Mouse (Mus musculus): ENCODE data around the gene Igsf3. TPM values are rescaled to one million over a fixed set of nuclear protein-coding genes. Genes with fewer than 3 reads are reported as not detected.
"Not testable (repeated sequence)": the region's sequence is repeated elsewhere in the genome, so short reads cannot be mapped to it uniquely, and the experiment has no call there.

Gene Igsf3
- total and polyA plus RNA-seq, 2 experiments from 2014 or later: 84.2 to 102 TPM

DNA sequence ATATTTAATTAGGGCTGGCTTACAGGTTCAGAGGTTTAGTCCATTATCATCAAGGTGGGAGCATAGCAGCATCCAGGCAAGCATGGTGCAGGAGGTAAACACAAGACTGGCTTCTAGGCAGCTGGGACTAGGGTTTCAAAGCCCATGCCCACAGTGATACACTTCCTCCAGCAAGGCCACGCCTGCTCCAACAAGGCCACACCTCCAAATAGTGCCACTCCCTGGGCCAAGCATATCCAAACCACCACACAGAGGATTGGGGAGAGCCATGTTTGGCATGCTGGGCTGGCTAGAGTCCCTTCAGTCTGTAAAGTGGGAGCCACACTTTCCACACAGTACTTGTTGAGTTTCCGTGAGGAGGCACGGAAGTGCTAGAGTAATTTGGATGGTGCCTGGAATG, 34.7 kb downstream of the Igsf3 start:
- H3K4me3 ChIP-seq (ENCODE audit: low read depth, low read length): no peak overlapping the region
- H3K4me2 ChIP-seq (ENCODE audit: low read depth, low read length, poor library complexity, severe bottlenecking): no peak overlapping the region
- no peak overlapping the region for H3K27ac ChIP-seq (ENCODE audit: low read depth, low read length)
- no peak overlapping the region for H3K9ac ChIP-seq (replicated peaks; ENCODE audit: low read length, poor library complexity, severe bottlenecking)
- H3K9me3 ChIP-seq (ENCODE audit: low read length): no peaks in the 10 kb centered on the region
- no peaks in the 10 kb centered on the region for H3K27me3 ChIP-seq (ENCODE audit: insufficient read depth, low read length)
- H3K4me1 ChIP-seq (ENCODE audit: insufficient read depth, low read length): peaks cover 11% of the 10 kb centered on the region
- TF ChIP-seq CTCF (IDR thresholded peaks at IDR 0.05): no peak
- no peak for DNase-seq (ENCODE audit: low spot score)
- H3K36me3 ChIP-seq (ENCODE audit: insufficient read depth, low read length): no peaks in the 10 kb centered on the region
- ATAC-seq (ENCODE audit: low FRiP score): no peak
- 91% methylated on average over 3 of the region's 3 CpGs for WGBS

DNA sequence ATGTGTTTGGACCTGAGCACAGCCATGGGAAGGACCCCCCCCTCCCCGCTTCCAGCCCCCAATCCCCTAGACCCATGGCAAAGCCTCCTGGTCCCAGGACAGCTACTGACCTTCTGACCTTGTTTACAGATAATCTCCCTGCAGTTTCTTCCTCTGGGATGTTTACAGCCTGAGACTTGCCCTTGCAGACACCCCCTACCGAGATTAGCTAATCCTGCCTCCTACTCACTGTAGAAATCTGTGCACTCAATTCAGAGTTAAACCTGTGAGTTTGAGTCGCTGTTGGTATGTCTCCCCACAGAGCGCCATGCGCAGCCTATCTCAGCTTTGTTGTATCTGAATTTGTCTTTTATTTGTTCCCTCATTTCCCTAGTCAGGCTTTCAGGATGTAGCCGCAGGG, 35.2 kb downstream of the Igsf3 start:
- 70% methylated on average over 6 of the region's 6 CpGs for WGBS
- no peaks in the 10 kb centered on the region for H3K27me3 ChIP-seq (ENCODE audit: insufficient read depth, low read length)
- no peak for TF ChIP-seq CTCF (IDR thresholded peaks at IDR 0.05)
- H3K4me2 ChIP-seq (ENCODE audit: low read depth, low read length, poor library complexity, severe bottlenecking): no peak overlapping the region
- ATAC-seq (ENCODE audit: low FRiP score) (no peak), DNase-seq (ENCODE audit: low spot score) (no peak)
- H3K4me3 ChIP-seq (ENCODE audit: low read depth, low read length): no peak overlapping the region
- H3K4me1 ChIP-seq (ENCODE audit: insufficient read depth, low read length): peaks cover 11% of the 10 kb centered on the region
- H3K9me3 ChIP-seq (ENCODE audit: low read length): no peaks in the 10 kb centered on the region
- H3K9ac ChIP-seq (replicated peaks; ENCODE audit: low read length, poor library complexity, severe bottlenecking): no peak overlapping the region
- no peak overlapping the region for H3K27ac ChIP-seq (ENCODE audit: low read depth, low read length)
- no peaks in the 10 kb centered on the region for H3K36me3 ChIP-seq (ENCODE audit: insufficient read depth, low read length)

DNA sequence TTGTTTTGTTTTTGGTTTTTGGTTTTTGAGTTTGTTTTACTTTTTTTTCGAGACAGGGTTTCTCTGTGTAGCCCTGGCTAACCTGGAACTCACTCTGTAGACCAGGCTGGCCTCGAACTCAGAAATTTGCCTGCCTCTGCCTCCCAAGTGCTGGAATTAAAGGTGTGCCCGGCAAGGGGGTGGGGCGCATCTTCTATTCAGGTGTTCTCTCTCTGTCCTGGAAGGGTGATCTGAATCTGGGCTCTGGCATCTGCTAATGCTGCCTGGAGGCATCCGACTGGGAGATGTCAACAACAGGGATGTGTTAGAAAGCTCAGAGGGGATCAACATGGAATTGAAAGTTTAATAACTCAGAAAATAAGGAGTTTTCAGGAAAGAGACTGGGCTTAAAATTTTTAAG, 36.1 kb downstream of the Igsf3 start:
- not testable (repeated sequence) for H3K9me3 ChIP-seq (ENCODE audit: low read length); H3K27me3 ChIP-seq (ENCODE audit: insufficient read depth, low read length); H3K4me3 ChIP-seq (ENCODE audit: low read depth, low read length); H3K36me3 ChIP-seq (ENCODE audit: insufficient read depth, low read length); H3K27ac ChIP-seq (ENCODE audit: low read depth, low read length); H3K4me2 ChIP-seq (ENCODE audit: low read depth, low read length, poor library complexity, severe bottlenecking); H3K9ac ChIP-seq (replicated peaks; ENCODE audit: low read length, poor library complexity, severe bottlenecking); DNase-seq (ENCODE audit: low spot score); ATAC-seq (ENCODE audit: low FRiP score)
- peaks cover 11% of the 10 kb centered on the region for H3K4me1 ChIP-seq (ENCODE audit: insufficient read depth, low read length)
- WGBS: 91% methylated on average over 5 of the region's 5 CpGs

DNA sequence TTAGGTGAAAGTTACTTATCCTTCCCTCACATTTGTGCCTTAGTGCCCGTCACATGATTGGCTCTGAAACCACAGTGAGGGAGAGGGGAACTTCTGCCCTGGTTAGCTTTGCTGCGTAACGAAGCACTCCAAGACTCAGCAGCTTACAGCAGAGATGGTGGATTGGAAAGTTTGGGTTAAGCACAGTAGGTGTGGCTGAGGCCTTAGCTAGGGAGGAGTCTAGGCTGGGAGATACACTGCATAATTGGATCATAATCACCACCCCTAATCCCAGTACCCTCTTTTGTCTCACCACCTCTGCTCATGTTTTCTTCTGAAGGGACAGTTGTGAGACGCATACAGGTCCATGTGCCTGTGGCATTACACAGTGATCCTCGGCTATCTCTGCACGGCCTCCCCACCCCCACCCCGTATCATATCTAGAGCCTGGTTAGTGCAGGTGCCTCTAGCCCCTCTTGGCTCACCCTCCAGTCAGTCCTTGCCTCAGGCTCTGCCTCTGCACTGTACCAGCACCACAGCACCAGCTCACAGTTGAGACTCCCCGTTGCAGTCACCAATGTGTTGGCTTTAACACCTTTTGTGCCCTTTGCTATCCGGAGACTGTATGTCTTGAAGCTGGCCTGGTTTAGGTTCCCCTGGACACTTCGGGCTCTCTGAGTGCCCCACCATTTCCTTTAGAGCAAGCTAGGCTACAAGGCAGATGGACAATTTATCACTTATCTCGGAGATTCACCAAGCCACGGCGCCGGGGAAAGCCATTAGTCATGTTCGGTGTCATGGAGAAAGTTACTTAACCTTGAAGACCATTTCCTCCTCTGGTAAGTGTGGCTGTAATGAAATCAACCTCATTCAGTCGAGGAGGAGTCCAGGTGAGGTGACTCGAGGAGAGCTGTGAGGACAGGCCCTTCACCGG, 42.1 kb downstream of the Igsf3 start:
- TF ChIP-seq CTCF (IDR thresholded peaks at IDR 0.05): no peak
- WGBS: 85% methylated on average over 18 of the region's 18 CpGs

DNA sequence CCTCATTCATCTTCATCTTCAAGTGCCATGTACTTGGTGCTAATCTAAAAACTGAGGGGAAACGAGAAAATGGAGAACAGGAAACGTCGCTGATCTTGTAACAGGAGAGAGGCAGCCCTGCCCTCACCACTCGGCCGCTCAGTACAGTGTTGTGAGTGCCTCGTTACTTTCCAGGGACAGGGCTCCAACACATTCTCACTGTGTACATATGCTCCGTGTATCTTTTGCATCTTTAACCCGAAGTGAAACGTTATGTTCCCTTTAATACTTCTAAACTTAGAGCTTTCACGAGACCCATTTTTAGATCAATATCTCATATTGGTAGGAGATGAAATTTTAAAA, 42.7 kb downstream of the Igsf3 start:
- Histone ChIP-seq H3K9ac (replicated peaks; ENCODE audit: low read length, poor library complexity, severe bottlenecking) (no peak overlapping the region), H3K4me2 (ENCODE audit: low read depth, low read length, poor library complexity, severe bottlenecking) (no peak overlapping the region), H3K27ac (ENCODE audit: low read depth, low read length) (no peak overlapping the region), H3K27me3 (ENCODE audit: insufficient read depth, low read length) (no peaks in the 10 kb centered on the region), H3K4me1 (ENCODE audit: insufficient read depth, low read length) (no peaks in the 10 kb centered on the region; the same call in 1 of the 2 replicates), H3K4me3 (ENCODE audit: low read depth, low read length) (no peak overlapping the region), H3K9me3 (ENCODE audit: low read length) (no peaks in the 10 kb centered on the region), H3K36me3 (ENCODE audit: insufficient read depth, low read length) (no peaks in the 10 kb centered on the region)
- no peak for DNase-seq (ENCODE audit: low spot score)
- no peak for ATAC-seq (ENCODE audit: low FRiP score)
- WGBS: 85% methylated on average over 10 of the region's 10 CpGs
- TF ChIP-seq CTCF (IDR thresholded peaks at IDR 0.05): no peak

More for the DNA sequence above, 42.1 kb downstream of the Igsf3 start:
- DNase-seq (ENCODE audit: low spot score) (no peak), ATAC-seq (ENCODE audit: low FRiP score) (no peak)
- Histone ChIP-seq H3K9ac (replicated peaks; ENCODE audit: low read length, poor library complexity, severe bottlenecking) (no peak overlapping the region), H3K4me2 (ENCODE audit: low read depth, low read length, poor library complexity, severe bottlenecking) (no peak overlapping the region), H3K27ac (ENCODE audit: low read depth, low read length) (no peak overlapping the region), H3K9me3 (ENCODE audit: low read length) (no peaks in the 10 kb centered on the region), H3K27me3 (ENCODE audit: insufficient read depth, low read length) (no peaks in the 10 kb centered on the region), H3K4me1 (ENCODE audit: insufficient read depth, low read length) (no peaks in the 10 kb centered on the region; the same call in 1 of the 2 replicates), H3K36me3 (ENCODE audit: insufficient read depth, low read length) (no peaks in the 10 kb centered on the region), H3K4me3 (ENCODE audit: low read depth, low read length) (no peak overlapping the region)

DNA sequence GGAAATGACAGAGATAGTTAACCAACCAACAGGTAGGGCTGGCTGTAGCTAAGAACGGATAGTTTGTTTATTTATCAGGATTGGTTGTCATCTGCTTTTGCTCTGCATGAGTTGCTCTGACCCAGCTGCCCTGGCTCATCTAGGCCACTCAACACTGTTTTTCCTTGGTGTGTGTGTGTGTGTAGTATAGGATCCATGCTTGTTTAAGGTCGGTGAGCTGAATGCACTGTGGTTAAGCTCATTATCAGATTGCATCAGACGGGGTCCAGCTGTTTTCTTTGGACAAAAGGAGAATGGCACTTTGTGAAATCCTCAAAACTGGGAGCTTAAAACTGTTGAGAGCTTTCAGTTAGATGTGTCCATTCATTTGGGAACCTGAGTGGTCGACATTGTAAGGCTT, 46.3 kb downstream of the Igsf3 start:
- WGBS: 13% methylated on average over 4 of the region's 4 CpGs
- TF ChIP-seq CTCF (IDR thresholded peaks at IDR 0.05): no peak
- H3K27me3 ChIP-seq (ENCODE audit: insufficient read depth, low read length): no peaks in the 10 kb centered on the region

More for the DNA sequence above, 46.3 kb downstream of the Igsf3 start:
- DNase-seq (ENCODE audit: low spot score) (no peak), ATAC-seq (ENCODE audit: low FRiP score) (no peak)
- peaks cover 11% of the 10 kb centered on the region for H3K36me3 ChIP-seq (ENCODE audit: insufficient read depth, low read length)
- H3K27ac ChIP-seq (ENCODE audit: low read depth, low read length): no peak overlapping the region
- H3K4me3 ChIP-seq (ENCODE audit: low read depth, low read length): no peak overlapping the region
- no peak overlapping the region for H3K4me2 ChIP-seq (ENCODE audit: low read depth, low read length, poor library complexity, severe bottlenecking)
- no peaks in the 10 kb centered on the region for H3K9me3 ChIP-seq (ENCODE audit: low read length)
- H3K4me1 ChIP-seq (ENCODE audit: insufficient read depth, low read length): no peaks in the 10 kb centered on the region
- no peak overlapping the region for H3K9ac ChIP-seq (replicated peaks; ENCODE audit: low read length, poor library complexity, severe bottlenecking)

All from midbrain, postnatal 0 days (tissue).